Comparison of ENCODE assay signal across 26 mouse cellular contexts in genomic region chr8:125677484-125677883, GRCm38 (mm10).
"Had no signal": no experiment of that assay in that cellular context is flagged by ENCODE, and none has a peak within 500 bp of the region (broad histone marks: within the 10 kb centered on the region; RNA-seq: fewer than 3 reads in every experiment).

No protein-coding gene starts in this region.

- ATAC-seq: hindbrain, embryonic 16.5 days; inflammation-experienced regulatory T-cells, adult 6 months; intestine, embryonic 15.5 days; intestine, postnatal 0 days had no signal

- H3K4me3 ChIP-seq: gastrocnemius, adult 2 months; hindbrain, embryonic 10.5 days; hindbrain, embryonic 12.5 days; intestine, embryonic 15.5 days; layer of hippocampus, adult 2 months; left cerebral cortex, adult 2 months; limb, embryonic 10.5 days; limb, embryonic 12.5 days; liver, embryonic 13.5 days; liver, embryonic 15.5 days had no signal

- H3K9ac ChIP-seq: hindbrain, embryonic 12.5 days; hindbrain, embryonic 14.5 days; intestine, embryonic 15.5 days; limb, embryonic 12.5 days; liver, embryonic 13.5 days; liver, embryonic 15.5 days had no signal

- DNase-seq: gastrocnemius, adult 2 months; gastrocnemius, postnatal 10 days; gastrocnemius, postnatal 25 days; heart, adult 18-20 months; heart, postnatal 10 days; heart, postnatal 4 days; kidney, adult 18-20 months; kidney, postnatal 10 days; kidney, postnatal 25 days; kidney, postnatal 4 days; liver; liver, embryonic 13.5 days had no signal

- H3K4me1 ChIP-seq: intestine, embryonic 15.5 days; limb, embryonic 10.5 days; limb, embryonic 12.5 days; liver, embryonic 13.5 days; liver, embryonic 15.5 days had no signal

- H3K27ac ChIP-seq: gastrocnemius, adult 2 months; hindbrain, embryonic 10.5 days; hindbrain, embryonic 12.5 days; hindbrain, embryonic 14.5 days; intestine, embryonic 15.5 days; layer of hippocampus, adult 2 months; left cerebral cortex, adult 2 months; limb, embryonic 10.5 days; limb, embryonic 12.5 days; liver, embryonic 13.5 days; liver, embryonic 15.5 days had no signal

- H3K27me3 ChIP-seq: hindbrain, embryonic 12.5 days; intestine, embryonic 15.5 days; limb, embryonic 12.5 days; liver, embryonic 13.5 days; liver, embryonic 15.5 days had no signal

- H3K9me3 ChIP-seq: hindbrain, embryonic 12.5 days; intestine, embryonic 15.5 days; limb, embryonic 10.5 days; limb, embryonic 12.5 days; liver, embryonic 13.5 days; liver, embryonic 15.5 days had no signal

- H3K36me3 ChIP-seq: hindbrain, embryonic 10.5 days; hindbrain, embryonic 12.5 days; intestine, embryonic 15.5 days; limb, embryonic 10.5 days; limb, embryonic 12.5 days; liver, embryonic 13.5 days; liver, embryonic 15.5 days had no signal

- H3K4me2 ChIP-seq: heart, embryonic 11.5 days; hindbrain, embryonic 12.5 days; hindbrain, embryonic 14.5 days; intestine, embryonic 15.5 days; limb, embryonic 12.5 days; liver, embryonic 11.5 days; liver, embryonic 13.5 days; liver, embryonic 15.5 days had no signal
